Mouse (Mus musculus) ES-E14 (cell line): ENCODE measurements around the gene Prkra. TPM values are rescaled to one million over a fixed set of nuclear protein-coding genes. Genes with fewer than 3 reads are reported as not detected.
"Not testable (repeated sequence)": the region's sequence is repeated elsewhere in the genome, so short reads cannot be mapped to it uniquely, and the experiment has no call there.

Experiments
- DNase-seq: peaks from one replicate; pipeline ENCODE4 v3.0.0-alpha.2; 2013; ENCODE audit warnings: low read depth, low spot score
- H3K27ac ChIP-seq: 2 replicates; pipeline ENCODE4 v1.5.1; 2012; ENCODE audit warnings: low read depth, mild to moderate bottlenecking, low read length, moderate library complexity, mixed read lengths; ENCODE audit not compliant: poor library complexity, insufficient read depth, severe bottlenecking
- H3K36me3 ChIP-seq: 2 replicates; pipeline ENCODE4 v1.6.1; 2012; ENCODE audit warnings: mild to moderate bottlenecking, low read length, moderate library complexity, mixed read lengths; ENCODE audit not compliant: control insufficient read depth, poor library complexity, insufficient read depth, severe bottlenecking
- H3K4me1 ChIP-seq, 2 experiments: fragments of 150-350 bp in 1 of 2; sonication (generic) in 1 of 2; 2 replicates each; pipeline ENCODE4 v1.6.1; 2012; ENCODE audit warnings: low read length in 2 of 2, mild to moderate bottlenecking in 1 of 2, mixed read lengths in 1 of 2; ENCODE audit not compliant: control insufficient read depth in 2 of 2, insufficient read depth in 2 of 2, poor library complexity in 1 of 2
- H3K4me3 ChIP-seq, 2 experiments: fragments of 150-350 bp in 1 of 2; sonication (generic) in 1 of 2; 2 replicates each; pipeline ENCODE4 v1.5.1; 2012; ENCODE audit warnings: low read length in 2 of 2, low read depth in 1 of 2, mild to moderate bottlenecking in 1 of 2, mixed read lengths in 1 of 2; ENCODE audit not compliant: insufficient read depth in 1 of 2, poor library complexity in 1 of 2, severe bottlenecking in 1 of 2
- H3K9ac ChIP-seq: 2 replicates; pipeline ENCODE4 v1.6.1; 2012; ENCODE audit warnings: low read depth, mild to moderate bottlenecking, low read length, mixed read lengths; ENCODE audit not compliant: poor library complexity, insufficient read depth, severe bottlenecking
- H3K9me3 ChIP-seq: fragments of 150-350 bp; sonication (generic); 2 replicates; pipeline ENCODE4 v1.6.1; 2012; ENCODE audit warnings: low read depth, mild to moderate bottlenecking, low read length; ENCODE audit not compliant: control insufficient read depth, insufficient read depth
- CHD2 ChIP-seq: IDR thresholded peaks from 2 replicates; pipeline ENCODE4 v1.6.1; 2014; ENCODE audit warnings: mild to moderate bottlenecking, low read depth, low read length, inconsistent platforms
- HCFC1 ChIP-seq: IDR thresholded peaks from 2 replicates; pipeline ENCODE4 v1.6.1; 2012; ENCODE audit warnings: low read length, inconsistent platforms, borderline replicate concordance; ENCODE audit not compliant: insufficient read depth
- MAFK ChIP-seq: IDR thresholded peaks from 2 replicates; pipeline ENCODE4 v1.6.1; 2014; ENCODE audit warnings: mild to moderate bottlenecking, low read depth, low read length, inconsistent platforms; ENCODE audit not compliant: insufficient read depth
- ZC3H11A ChIP-seq: IDR thresholded peaks from 2 replicates; pipeline ENCODE4 v1.6.1; 2012; ENCODE audit warnings: low read depth, mild to moderate bottlenecking, inconsistent platforms, low read length, borderline replicate concordance
- ZNF384 ChIP-seq: IDR thresholded peaks from 2 replicates; pipeline ENCODE4 v1.6.1; 2012; ENCODE audit warnings: low read depth, low read length, inconsistent platforms
- in situ Hi-C, 2 experiments: fragments of 600-800 bp; cut with MboI; formaldehyde crosslinking; loops; one replicate each; pipeline ENCODE4 v1.15.1; 2025; ENCODE audit warnings: low sequenced_read_pairs in 2 of 2, inconsistent platforms in 1 of 2; ENCODE audit not compliant: unreplicated experiment in 2 of 2
- total RNA-seq: library from RNA; depleted of rRNA; stranded (reverse); fragments of 300-350 nt; gene quantifications from 2 replicates; pipeline ENCODE4 v1.2.3, GENCODE M21; 2012

The Prkra gene
- total RNA-seq, 1 experiment, result 13.0 TPM

- DNase-seq, result no peak
- in situ Hi-C loops, result no loop called here
- TF ChIP-seq ZC3H11A (no peak), ZNF384 (no peak), CHD2 (no peak), HCFC1 (no peak), MAFK (no peak)
- Histone ChIP-seq H3K9ac (no peak overlapping the region), H3K4me1 (no peaks in the 10 kb centered on the region), H3K4me3 (no peak overlapping the region), H3K9me3 (no peaks in the 10 kb centered on the region), H3K36me3 (no peaks in the 10 kb centered on the region), H3K27ac (no peak overlapping the region)
Observed at GRCm38 (mm10) chr2:76639637-76640036, 8.2 kb downstream of the Prkra start.

DNA sequence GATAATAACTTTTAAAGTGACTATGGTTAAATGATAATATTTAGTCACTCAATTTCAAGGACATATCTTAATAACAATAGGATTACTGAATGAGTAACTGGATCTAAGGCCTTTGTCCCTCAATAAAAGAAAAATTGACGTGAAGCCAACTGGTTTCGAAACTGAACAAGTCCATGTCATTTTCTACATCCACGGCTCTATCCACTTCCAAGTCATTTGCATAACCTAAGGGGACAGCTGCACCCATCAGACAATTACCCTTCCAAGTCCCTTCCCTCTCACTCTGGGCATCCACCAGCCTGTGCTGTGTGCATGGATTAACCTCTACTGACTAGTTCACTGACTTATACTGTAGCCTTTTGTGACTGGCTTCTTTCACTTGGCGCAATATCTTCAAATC is 16.2 kb downstream of the Prkra start:
- TF ChIP-seq HCFC1, result no peak
- TF ChIP-seq ZC3H11A, result no peak
- no peak for TF ChIP-seq CHD2
- TF ChIP-seq MAFK, result no peak
- no peak for TF ChIP-seq ZNF384
- DNase-seq, result no peak
- Histone ChIP-seq H3K9me3 (no peaks in the 10 kb centered on the region), H3K36me3 (no peaks in the 10 kb centered on the region), H3K4me3 (no peak overlapping the region), H3K27ac (no peak overlapping the region), H3K4me1 (no peaks in the 10 kb centered on the region), H3K9ac (no peak overlapping the region)
- in situ Hi-C loops, result no loop called here

GRCm38 (mm10) chr2:76630293-76630692 is 17.5 kb downstream of the Prkra start:
- Histone ChIP-seq H3K36me3 (no peaks in the 10 kb centered on the region), H3K27ac (no peak overlapping the region), H3K9ac (no peak overlapping the region), H3K9me3 (no peaks in the 10 kb centered on the region), H3K4me1 (no peaks in the 10 kb centered on the region), H3K4me3 (no peak overlapping the region)
- no peak for DNase-seq
- in situ Hi-C loops, result no loop called here
- no peak for TF ChIP-seq ZNF384
- no peak for TF ChIP-seq MAFK
- no peak for TF ChIP-seq HCFC1
- no peak for TF ChIP-seq ZC3H11A
- no peak for TF ChIP-seq CHD2

DNA sequence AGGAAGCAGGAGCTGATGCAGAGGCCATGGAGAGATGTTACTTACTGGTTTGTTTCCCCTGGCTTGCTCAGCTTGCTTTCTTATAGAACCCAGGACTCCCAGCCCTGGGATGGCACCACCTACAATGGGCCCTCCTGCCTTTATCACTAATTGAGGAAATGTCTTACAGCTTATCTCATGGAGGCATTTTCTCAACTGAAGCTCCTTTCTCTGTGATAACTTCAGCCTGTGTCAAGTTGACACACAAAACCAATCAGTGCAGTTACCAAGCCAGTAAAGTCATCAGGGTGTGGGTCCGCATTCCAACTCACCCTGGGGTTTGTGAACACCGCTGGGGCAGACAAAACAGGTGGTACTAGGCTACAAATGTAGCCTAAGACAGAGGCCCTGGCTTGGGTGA is 25.5 kb downstream of the Prkra start:
- H3K9ac ChIP-seq, H3K9me3 ChIP-seq, H3K4me1 ChIP-seq, H3K4me3 ChIP-seq, H3K27ac ChIP-seq, in situ Hi-C loops, H3K36me3 ChIP-seq, DNase-seq: not testable (repeated sequence)

DNA sequence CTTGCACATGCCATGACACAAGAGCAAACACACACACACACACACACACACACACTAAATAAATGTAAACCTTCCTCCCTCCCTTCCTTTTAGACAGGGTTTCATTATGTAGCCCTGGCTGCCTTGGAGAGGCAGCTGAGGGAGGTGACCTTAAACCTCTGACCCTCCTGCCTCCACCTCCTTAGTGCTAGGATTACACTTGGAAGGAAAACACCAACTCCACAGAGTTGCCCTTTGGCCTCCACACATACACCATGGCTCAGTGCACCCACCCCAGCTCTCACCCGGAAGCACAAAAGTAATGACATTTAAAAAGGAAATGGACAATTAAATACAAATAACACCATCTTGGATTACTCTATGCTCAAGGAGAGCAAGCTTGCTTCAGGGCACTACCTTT is 26.1 kb downstream of the Prkra start:
- no peak for TF ChIP-seq ZC3H11A
- TF ChIP-seq HCFC1, result no peak
- Histone ChIP-seq H3K36me3 (no peaks in the 10 kb centered on the region), H3K9me3 (no peaks in the 10 kb centered on the region), H3K4me1 (no peaks in the 10 kb centered on the region), H3K4me3 (no peak overlapping the region), H3K9ac (no peak overlapping the region), H3K27ac (no peak overlapping the region)
- DNase-seq, result no peak
- in situ Hi-C loops, result no loop called here
